Mouse (Mus musculus) olfactory bulb, adult 2 months (tissue): ENCODE data around the gene Ugt1a9. TPM values are rescaled to one million over a fixed set of nuclear protein-coding genes. Genes with fewer than 3 reads are reported as not detected.
"Not testable (repeated sequence)": the region's sequence is repeated elsewhere in the genome, so short reads cannot be mapped to it uniquely, and the experiment has no call there.

Experiments
- H3K27ac ChIP-seq: fragments of 200-500 bp; 2 replicates; pipeline ENCODE4 v1.5.1; 2012; ENCODE audit warnings: low read depth, low read length; ENCODE audit not compliant: insufficient read depth
- H3K4me1 ChIP-seq: fragments of 200-500 bp; 2 replicates; pipeline ENCODE4 v1.6.1; 2012; ENCODE audit warnings: low read length; ENCODE audit not compliant: control insufficient read depth, insufficient read depth
- H3K4me3 ChIP-seq: fragments of 200-500 bp; 2 replicates; pipeline ENCODE4 v1.5.1; 2012; ENCODE audit warnings: mild to moderate bottlenecking, low read depth, low read length, moderate library complexity; ENCODE audit not compliant: insufficient read depth
- CTCF ChIP-seq: fragments of 200-500 bp; IDR thresholded peaks from 2 replicates; pipeline ENCODE4 v1.5.1; 2012; ENCODE audit warnings: low read depth, mild to moderate bottlenecking, low read length, moderate library complexity; ENCODE audit not compliant: insufficient read depth
- POLR2A ChIP-seq: fragments of 200-500 bp; IDR thresholded peaks from 2 replicates; pipeline ENCODE4 v1.6.1; 2012; ENCODE audit warnings: mild to moderate bottlenecking, low read depth, low read length, moderate library complexity; ENCODE audit not compliant: insufficient read depth
- WGBS: fragments of 180-500 bp; shearing (Covaris S2); methylation state at CpG from one replicate; pipeline ENCODE4 v1.1.7; 2018; 5-methylcytosine and 5-hydroxymethylcytosine counted together
- polyA plus RNA-seq: library from polyadenylated mRNA; stranded (reverse); fragments of >200 nt; gene quantifications from 2 replicates; pipeline ENCODE4 v1.2.4, GENCODE M21; 2012; ENCODE audit warnings: low replicate concordance; ENCODE audit not compliant: missing spikeins, insufficient read depth, insufficient read length

Gene Ugt1a9
- polyA plus RNA-seq, 1 experiment: not detected

- Histone ChIP-seq H3K4me1 (no peaks in the 10 kb centered on the region), H3K27ac (no peak overlapping the region), H3K4me3 (no peak overlapping the region)
- TF ChIP-seq POLR2A: no peak
- TF ChIP-seq CTCF: no peak
- 61% methylated on average over 2 of the region's 2 CpGs for WGBS
Observed at GRCm38 (mm10) chr1:88216551-88216950, 146.0 kb downstream of the Ugt1a9 start.

- no peak overlapping the region for H3K27ac ChIP-seq
- 59% methylated on average over 2 of the region's 2 CpGs for WGBS
- no peaks in the 10 kb centered on the region for H3K4me1 ChIP-seq
- TF ChIP-seq CTCF (no peak), POLR2A (no peak)
- H3K4me3 ChIP-seq: no peak overlapping the region
Observed at GRCm38 (mm10) chr1:88217144-88217543, 146.5 kb downstream of the Ugt1a9 start.

GRCm38 (mm10) chr1:88217576-88217975 is 147.0 kb downstream of the Ugt1a9 start:
- WGBS: 36% methylated on average over 3 of the region's 3 CpGs

GRCm38 (mm10) chr1:88218051-88218450 is 147.5 kb downstream of the Ugt1a9 start:
- no peak for TF ChIP-seq POLR2A
- TF ChIP-seq CTCF: no peak
- Histone ChIP-seq H3K4me1 (no peaks in the 10 kb centered on the region), H3K4me3 (no peak overlapping the region), H3K27ac (no peak overlapping the region)
- WGBS: 76% methylated on average over 9 of the region's 9 CpGs

More at GRCm38 (mm10) chr1:88217576-88217975, 147.0 kb downstream of the Ugt1a9 start:
- H3K4me3 ChIP-seq: no peak overlapping the region
- TF ChIP-seq CTCF: no peak
- no peak for TF ChIP-seq POLR2A
- H3K27ac ChIP-seq: no peak overlapping the region
- H3K4me1 ChIP-seq: no peaks in the 10 kb centered on the region

GRCm38 (mm10) chr1:88218591-88218990 is 148.0 kb downstream of the Ugt1a9 start:
- no peaks in the 10 kb centered on the region for H3K4me1 ChIP-seq
- TF ChIP-seq CTCF (no peak), POLR2A (no peak)
- no peak overlapping the region for H3K4me3 ChIP-seq
- 51% methylated on average over 4 of the region's 4 CpGs for WGBS
- no peak overlapping the region for H3K27ac ChIP-seq

GRCm38 (mm10) chr1:88219054-88219453 is 148.5 kb downstream of the Ugt1a9 start:
- no peak for TF ChIP-seq CTCF
- TF ChIP-seq POLR2A: no peak
- Histone ChIP-seq H3K4me1 (no peaks in the 10 kb centered on the region), H3K4me3 (no peak overlapping the region), H3K27ac (no peak overlapping the region)
- WGBS: 19% methylated on average over 1 of the region's 1 CpGs

- TF ChIP-seq POLR2A: no peak
- no peak for TF ChIP-seq CTCF
- no peaks in the 10 kb centered on the region for H3K4me1 ChIP-seq
- H3K27ac ChIP-seq: no peak overlapping the region
- no peak overlapping the region for H3K4me3 ChIP-seq
Observed at GRCm38 (mm10) chr1:88220336-88220735, 149.7 kb downstream of the Ugt1a9 start.

GRCm38 (mm10) chr1:88222216-88222615 is 151.6 kb downstream of the Ugt1a9 start:
- 45% methylated on average over 2 of the region's 2 CpGs for WGBS
- TF ChIP-seq CTCF (no peak), POLR2A (no peak)
- H3K27ac ChIP-seq: no peak overlapping the region

GRCm38 (mm10) chr1:88223011-88223515 is 152.5 kb downstream of the Ugt1a9 start:
- H3K4me1 ChIP-seq, H3K4me3 ChIP-seq, H3K27ac ChIP-seq: not testable (repeated sequence)

More at GRCm38 (mm10) chr1:88222216-88222615, 151.6 kb downstream of the Ugt1a9 start:
- Histone ChIP-seq H3K4me3 (no peak overlapping the region), H3K4me1 (no peaks in the 10 kb centered on the region)

- no peak overlapping the region for H3K27ac ChIP-seq
- TF ChIP-seq CTCF (no peak), POLR2A (no peak)
- 45% methylated on average over 1 of the region's 1 CpGs for WGBS
- no peak overlapping the region for H3K4me3 ChIP-seq
- H3K4me1 ChIP-seq: no peaks in the 10 kb centered on the region
Observed at GRCm38 (mm10) chr1:88223591-88223990, 153.0 kb downstream of the Ugt1a9 start.
